Mouse (Mus musculus) limb, embryonic 15.5 days (tissue): ENCODE measurements around the gene Camk2n2. TPM values are rescaled to one million over a fixed set of nuclear protein-coding genes. Genes with fewer than 3 reads are reported as not detected.
A peak's percentile ranks its signal among the peaks of the same experiment; 100 is the strongest.

ENCODE experiments used
- ATAC-seq: fragments of 200-750 bp; cut with Nextera tagmentation; 2 replicates; pipeline ENCODE4 v1.8.0; 2017; ENCODE audit warnings: low read depth, moderate TSS enrichment; ENCODE audit not compliant: insufficient number of reproducible peaks, low FRiP score, low TSS enrichment
- H3K27ac ChIP-seq: fragments of 300-500 bp; sonication (generic); 2 replicates; pipeline ENCODE4 v1.5.1; 2015; ENCODE audit warnings: moderate library complexity, mild to moderate bottlenecking, inconsistent platforms
- H3K27me3 ChIP-seq: fragments of 300-500 bp; sonication (generic); 2 replicates; pipeline ENCODE4 v1.6.1; 2015; ENCODE audit warnings: inconsistent platforms
- H3K36me3 ChIP-seq: fragments of 300-500 bp; sonication (generic); 2 replicates; pipeline ENCODE4 v1.6.1; 2015; ENCODE audit warnings: inconsistent platforms
- H3K4me1 ChIP-seq: fragments of 300-500 bp; sonication (generic); 2 replicates; pipeline ENCODE4 v1.6.1; 2015; ENCODE audit warnings: inconsistent platforms
- H3K4me2 ChIP-seq: fragments of 300-500 bp; sonication (generic); 2 replicates; pipeline ENCODE4 v1.6.1; 2015; ENCODE audit warnings: mild to moderate bottlenecking, inconsistent platforms
- H3K4me3 ChIP-seq: fragments of 300-500 bp; sonication (generic); 2 replicates; pipeline ENCODE4 v1.5.1; 2015; ENCODE audit warnings: mild to moderate bottlenecking, inconsistent platforms
- H3K9ac ChIP-seq: fragments of 300-500 bp; sonication (generic); 2 replicates; pipeline ENCODE4 v1.6.1; 2015; ENCODE audit warnings: inconsistent platforms
- H3K9me3 ChIP-seq: fragments of 300-500 bp; sonication (generic); 2 replicates; pipeline ENCODE4 v1.6.1; 2016; ENCODE audit warnings: inconsistent platforms
- WGBS: fragments of 180-500 bp; shearing (Covaris S2); methylation state at CpG from one replicate; pipeline ENCODE4 v1.1.7; 2015; 5-methylcytosine and 5-hydroxymethylcytosine counted together
- polyA plus RNA-seq: library from polyadenylated mRNA; unstranded; fragments of >200 nt; fragmentation: Nextera tagmentation; extraction: Ambion mirVana; gene quantifications from 2 replicates; pipeline ENCODE4 v1.2.1, GENCODE M21; 2015

The Camk2n2 gene
- polyA plus RNA-seq, 1 experiment from 2014 or later = 1.2 TPM

DNA sequence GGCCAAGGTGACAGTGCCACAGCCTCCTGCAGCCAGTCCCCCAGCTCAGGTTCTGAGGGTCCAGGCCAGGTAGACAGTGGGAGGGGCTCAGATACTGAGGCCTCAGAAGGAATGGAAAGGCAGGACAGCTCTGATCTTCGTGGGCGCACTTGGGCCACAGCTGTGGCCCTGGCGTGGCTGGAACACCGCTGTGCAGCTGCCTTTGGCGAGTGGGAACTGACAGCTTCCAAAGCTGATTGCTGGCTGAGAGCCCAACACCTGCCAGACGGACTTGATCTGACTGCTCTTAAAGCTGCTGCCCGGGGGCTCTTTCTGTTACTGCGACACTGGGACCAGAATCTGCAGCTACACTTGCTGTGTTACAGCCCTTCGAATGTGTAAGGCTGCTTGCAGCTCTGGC is 16.4 kb downstream of the Camk2n2 start:
- no peaks in the 10 kb centered on the region for H3K9me3 ChIP-seq
- no peak for ATAC-seq
- H3K4me1 ChIP-seq = peaks cover 8% of the 10 kb centered on the region
- no peak overlapping the region for H3K4me2 ChIP-seq
- no peaks in the 10 kb centered on the region for H3K27me3 ChIP-seq
- peaks cover 40% of the 10 kb centered on the region for H3K36me3 ChIP-seq
- no peak overlapping the region for H3K4me3 ChIP-seq
- H3K27ac ChIP-seq = no peak overlapping the region
- H3K9ac ChIP-seq = no peak overlapping the region
- 44% methylated on average over 9 of the region's 9 CpGs for WGBS

GRCm38 (mm10) chr16:20600511-20600910 is 20.6 kb downstream of the Camk2n2 start:
- no peak overlapping the region for H3K4me2 ChIP-seq
- peaks cover 6% of the 10 kb centered on the region; the same call in 1 of the 2 replicates for H3K4me1 ChIP-seq
- H3K4me3 ChIP-seq = no peak overlapping the region
- H3K9me3 ChIP-seq = no peaks in the 10 kb centered on the region
- peaks cover 12% of the 10 kb centered on the region for H3K36me3 ChIP-seq
- ATAC-seq = no peak
- no peak overlapping the region for H3K27ac ChIP-seq
- H3K9ac ChIP-seq = no peak overlapping the region
- H3K27me3 ChIP-seq = peaks cover 7% of the 10 kb centered on the region
- WGBS = 78% methylated on average over 5 of the region's 5 CpGs

DNA sequence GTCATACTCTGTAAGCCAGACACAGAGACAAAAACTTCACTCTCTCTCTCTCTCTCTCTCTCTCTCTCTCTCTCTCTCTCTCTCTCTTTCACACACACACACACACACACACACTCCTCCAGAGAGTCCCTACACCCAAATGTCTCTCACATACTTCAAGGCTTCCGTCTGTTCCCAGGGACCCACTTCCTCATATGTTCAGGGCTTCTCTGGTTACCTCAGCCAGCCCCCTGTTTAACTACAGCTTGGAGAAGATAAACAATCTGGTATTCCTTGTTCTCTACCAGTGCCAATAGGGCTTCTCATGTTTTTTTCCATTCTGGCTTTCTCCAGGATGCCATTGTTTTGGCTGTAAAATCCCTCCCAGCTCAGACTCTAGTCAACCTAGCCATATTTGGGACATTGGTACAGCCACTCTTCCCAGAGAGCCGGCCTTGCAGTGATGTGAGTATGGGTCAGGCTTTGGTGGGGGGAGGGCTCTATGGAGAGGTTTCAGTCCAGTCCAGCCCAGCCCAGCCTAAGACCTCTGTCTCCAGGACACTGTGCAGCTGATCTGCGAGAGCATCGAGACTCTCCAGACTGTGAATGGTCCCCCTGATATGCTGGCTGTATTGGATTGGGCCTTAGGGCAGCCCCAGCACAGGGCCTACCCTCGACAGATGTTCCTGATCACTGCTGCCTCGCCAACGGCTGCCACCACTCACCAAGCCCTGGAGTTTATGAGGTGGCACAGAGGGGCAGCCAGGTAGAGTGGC is 24.2 kb downstream of the Camk2n2 start:
- Histone ChIP-seq H3K4me3 (no peak overlapping the region), H3K4me1 (no peaks in the 10 kb centered on the region), H3K36me3 (no peaks in the 10 kb centered on the region), H3K27me3 (peaks cover 40% of the 10 kb centered on the region), H3K4me2 (no peak overlapping the region), H3K9me3 (no peaks in the 10 kb centered on the region), H3K9ac (no peak overlapping the region), H3K27ac (no peak overlapping the region)
- WGBS = 37% methylated on average over 7 of the region's 7 CpGs
- ATAC-seq = no peak

DNA sequence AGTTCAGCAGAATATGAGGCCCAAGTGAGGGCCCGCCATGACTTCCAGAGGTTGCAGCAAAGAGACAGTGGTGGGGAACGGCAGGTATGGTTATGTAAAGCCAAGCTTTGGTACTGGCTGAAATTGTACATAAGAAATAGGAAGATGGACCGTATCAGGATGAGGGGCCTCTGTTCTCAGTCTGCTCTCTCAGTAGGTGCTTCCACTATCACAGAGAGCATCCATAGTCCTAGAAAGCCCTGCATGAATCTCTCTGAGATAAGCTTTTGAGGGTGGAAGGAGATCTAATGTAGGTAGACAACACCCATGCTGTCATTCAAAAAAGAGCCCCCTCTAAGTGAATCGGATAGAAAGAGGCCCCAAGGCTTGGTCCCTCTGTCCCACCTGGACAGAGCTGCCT is 25.4 kb downstream of the Camk2n2 start:
- no peaks in the 10 kb centered on the region for H3K9me3 ChIP-seq
- H3K4me1 ChIP-seq = peaks cover 7% of the 10 kb centered on the region
- no peak overlapping the region for H3K4me3 ChIP-seq
- ATAC-seq = no peak
- no peak overlapping the region for H3K4me2 ChIP-seq
- H3K9ac ChIP-seq = no peak overlapping the region
- H3K36me3 ChIP-seq = no peaks in the 10 kb centered on the region
- peaks cover 51% of the 10 kb centered on the region for H3K27me3 ChIP-seq
- H3K27ac ChIP-seq = no peak overlapping the region
- 85% methylated on average over 4 of the region's 4 CpGs for WGBS

GRCm38 (mm10) chr16:20595060-20595673 is 25.9 kb downstream of the Camk2n2 start:
- 84% methylated on average over 7 of the region's 7 CpGs for WGBS
- Histone ChIP-seq H3K9me3 (no peaks in the 10 kb centered on the region), H3K9ac (no peak overlapping the region), H3K27ac (no peak overlapping the region), H3K4me1 (peaks cover 13% of the 10 kb centered on the region), H3K27me3 (peaks cover 57% of the 10 kb centered on the region), H3K4me3 (no peak overlapping the region), H3K4me2 (no peak overlapping the region), H3K36me3 (no peaks in the 10 kb centered on the region)
- no peak for ATAC-seq

DNA sequence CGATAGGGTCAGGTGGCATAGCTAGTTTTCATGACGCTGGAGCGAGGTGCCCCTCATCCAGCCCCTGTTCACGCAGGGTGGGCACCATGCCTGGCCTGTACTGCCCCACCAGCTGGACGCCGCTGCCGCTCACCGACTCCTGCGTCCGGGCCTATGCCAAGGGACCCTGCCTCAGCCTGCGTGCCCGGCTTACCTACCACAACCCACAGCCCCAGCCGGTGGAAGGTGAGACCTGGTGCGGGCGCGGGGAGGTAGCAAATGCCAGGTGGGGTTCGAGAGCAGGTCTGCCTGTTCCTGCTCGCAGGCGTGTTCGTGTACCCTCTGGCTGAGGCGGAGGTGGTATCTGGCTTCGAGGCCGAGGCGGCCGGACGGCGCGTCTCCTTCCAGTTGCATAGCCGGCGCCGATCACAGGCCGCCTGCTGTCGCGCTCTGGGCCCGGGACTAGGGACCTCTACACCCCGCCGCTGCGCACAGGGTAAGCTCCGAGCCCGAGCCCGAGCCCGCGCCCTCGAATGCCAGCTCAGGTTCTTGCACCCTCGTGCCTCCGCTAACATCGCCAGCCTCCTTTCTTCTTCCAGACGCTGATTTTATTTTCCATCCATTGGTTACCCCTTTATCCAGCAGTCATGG is 29.9 kb downstream of the Camk2n2 start:
- H3K4me3 ChIP-seq = peak overlapping the region; percentile 52
- H3K4me2 ChIP-seq = peak overlapping the region; percentile 94; the same call in 1 of the 2 replicates
- no peaks in the 10 kb centered on the region for H3K9me3 ChIP-seq
- H3K4me1 ChIP-seq = peaks cover 23% of the 10 kb centered on the region
- no peak overlapping the region for H3K27ac ChIP-seq
- ATAC-seq = no peak
- 3% methylated on average over 48 of the region's 48 CpGs for WGBS
- H3K9ac ChIP-seq = no peak overlapping the region
- H3K36me3 ChIP-seq = no peaks in the 10 kb centered on the region
- peaks cover 74% of the 10 kb centered on the region for H3K27me3 ChIP-seq

DNA sequence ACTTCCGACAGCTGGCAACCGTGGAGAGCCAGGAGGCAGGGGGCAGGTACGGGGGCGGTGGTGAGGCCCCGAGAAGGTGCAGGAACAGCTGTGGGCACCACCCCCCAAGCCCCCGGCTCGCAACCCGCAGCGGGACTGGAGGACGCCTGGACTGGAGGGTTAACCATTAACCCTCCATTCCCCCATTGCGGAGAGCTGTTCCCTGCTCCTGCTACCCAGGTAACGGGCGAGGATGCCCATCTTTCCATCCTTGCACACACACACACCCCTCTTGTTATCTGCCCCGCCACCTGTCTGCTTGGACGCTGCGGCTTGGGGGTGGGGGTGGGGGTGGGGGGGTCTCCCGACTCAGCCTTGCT is 30.4 kb downstream of the Camk2n2 start:
- Histone ChIP-seq H3K36me3 (no peaks in the 10 kb centered on the region), H3K9me3 (no peaks in the 10 kb centered on the region), H3K27me3 (peaks cover 69% of the 10 kb centered on the region), H3K27ac (no peak overlapping the region), H3K9ac (no peak overlapping the region), H3K4me3 (peak overlapping the region; percentile 52), H3K4me1 (peaks cover 23% of the 10 kb centered on the region), H3K4me2 (peak overlapping the region; percentile 94)
- 2% methylated on average over 17 of the region's 17 CpGs for WGBS
- no peak for ATAC-seq

DNA sequence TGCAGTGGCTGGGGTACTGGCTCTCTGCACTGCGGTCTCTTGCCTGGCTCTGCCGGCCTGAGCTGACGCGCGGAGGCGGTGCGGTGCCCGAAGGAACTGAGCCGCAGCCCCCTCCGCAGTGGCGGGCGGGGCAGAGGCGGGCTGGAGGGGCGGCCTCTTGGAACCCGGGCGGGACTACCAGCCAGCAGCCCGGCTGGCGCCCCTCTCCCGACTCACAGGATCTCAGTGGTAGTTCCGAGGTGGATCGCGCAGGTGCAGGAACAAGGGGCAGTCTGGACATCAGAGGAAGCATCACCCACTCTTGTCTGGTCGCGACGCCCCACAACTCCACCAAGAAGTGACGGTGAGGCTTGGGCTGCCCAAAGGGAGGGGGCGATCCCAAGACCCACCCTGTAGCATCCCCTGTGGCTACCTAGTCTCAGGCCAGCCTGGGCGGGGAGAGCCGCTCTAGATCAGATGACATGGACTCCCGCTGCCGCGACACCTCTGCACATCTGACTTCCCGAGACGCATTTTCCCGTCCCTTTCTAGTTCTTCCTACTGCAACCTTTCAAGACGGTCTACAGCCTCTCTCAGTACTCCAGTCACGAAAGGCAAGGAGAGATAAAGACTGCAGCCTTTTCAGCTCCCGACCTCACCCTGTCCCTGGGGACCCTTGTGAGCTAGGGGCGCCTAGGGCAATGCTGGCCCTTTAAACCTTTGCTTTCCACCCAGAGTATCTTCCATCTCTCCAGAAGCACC is 31.0 kb downstream of the Camk2n2 start:
- H3K4me3 ChIP-seq = peak overlapping the region; percentile 52
- peaks cover 65% of the 10 kb centered on the region for H3K27me3 ChIP-seq
- no peaks in the 10 kb centered on the region for H3K9me3 ChIP-seq
- no peaks in the 10 kb centered on the region for H3K36me3 ChIP-seq
- H3K9ac ChIP-seq = peak overlapping the region; percentile 21
- WGBS = under 1% methylated on average over 37 of the region's 39 CpGs
- peak overlapping the region; percentile 94 for H3K4me2 ChIP-seq
- H3K27ac ChIP-seq = no peak overlapping the region
- H3K4me1 ChIP-seq = peaks cover 23% of the 10 kb centered on the region
- ATAC-seq = peak; percentile 57

GRCm38 (mm10) chr16:20589366-20589938 is 31.6 kb downstream of the Camk2n2 start, which contains the start of gene Vwa5b2:
Vwa5b2 (plus strand) TSS chr16:20589471.
- H3K4me1 ChIP-seq = peaks cover 23% of the 10 kb centered on the region
- H3K27me3 ChIP-seq = peaks cover 61% of the 10 kb centered on the region
- H3K9ac ChIP-seq = peak within 1 kb of the TSS; percentile 21
- H3K27ac ChIP-seq = no peak within 1 kb of the TSS
- peak within 1 kb of the TSS; percentile 52 for H3K4me3 ChIP-seq
- no peaks in the 10 kb centered on the region for H3K36me3 ChIP-seq
- peak within 1 kb of the TSS; percentile 94 for H3K4me2 ChIP-seq
- no peaks in the 10 kb centered on the region for H3K9me3 ChIP-seq
- WGBS = 2% methylated on average over 24 of the region's 24 CpGs
- peak; percentile 69 for ATAC-seq
